Mouse (Mus musculus) forebrain, embryonic 11.5 days (tissue): ENCODE data around the gene Prnp. TPM values are rescaled to one million over a fixed set of nuclear protein-coding genes. Genes with fewer than 3 reads are reported as not detected.
A peak's percentile ranks its signal among the peaks of the same experiment; 100 is the strongest.

ENCODE experiments used
- ATAC-seq: fragments of 200-750 bp; cut with Nextera tagmentation; replicated peaks from 2 replicates; pipeline ENCODE4 v1.8.0; 2017; ENCODE audit warnings: moderate TSS enrichment; ENCODE audit not compliant: low FRiP score
- DNase-seq: peaks from one replicate; pipeline ENCODE4 v3.0.0-alpha.2; 2017; ENCODE audit warnings: low spot score
- H3K27ac ChIP-seq: fragments of 300-500 bp; sonication (generic); 2 replicates; pipeline ENCODE4 v1.5.1; 2014; ENCODE audit warnings: low read depth, low read length
- H3K27me3 ChIP-seq: fragments of 300-500 bp; sonication (generic); 2 replicates; pipeline ENCODE4 v1.6.1; 2014; ENCODE audit warnings: mild to moderate bottlenecking, low read length, mixed read lengths; ENCODE audit not compliant: control insufficient read depth, insufficient read depth
- H3K36me3 ChIP-seq: fragments of 300-500 bp; sonication (generic); 2 replicates; pipeline ENCODE4 v1.6.1; 2014; ENCODE audit warnings: mild to moderate bottlenecking, low read length, moderate library complexity, mixed read lengths; ENCODE audit not compliant: control insufficient read depth, insufficient read depth
- H3K4me1 ChIP-seq: fragments of 300-500 bp; sonication (generic); replicated peaks from 2 replicates; pipeline ENCODE4 v1.6.1; 2014; ENCODE audit warnings: low read length, mixed read lengths; ENCODE audit not compliant: control insufficient read depth, insufficient read depth
- H3K4me2 ChIP-seq: fragments of 300-500 bp; sonication (generic); 2 replicates; pipeline ENCODE4 v1.6.1; 2014; ENCODE audit warnings: low read depth, mild to moderate bottlenecking, low read length, moderate library complexity, mixed read lengths; ENCODE audit not compliant: severe bottlenecking
- H3K4me3 ChIP-seq: fragments of 300-500 bp; sonication (generic); 2 replicates; pipeline ENCODE4 v1.5.1; 2014; ENCODE audit warnings: low read depth, low read length
- H3K9ac ChIP-seq: fragments of 300-500 bp; sonication (generic); 2 replicates; pipeline ENCODE4 v1.6.1; 2014; ENCODE audit warnings: low read length
- H3K9me3 ChIP-seq: fragments of 300-500 bp; sonication (generic); 2 replicates; pipeline ENCODE4 v1.6.1; 2016; ENCODE audit warnings: low read length, mixed read lengths; ENCODE audit not compliant: control insufficient read depth
- WGBS: fragments of 180-500 bp; shearing (Covaris S2); extraction: QIAGEN DNeasy Blood & Tissue Kit; methylation state at CpG from one replicate; pipeline ENCODE4 v1.1.7; 2014; 5-methylcytosine and 5-hydroxymethylcytosine counted together
- polyA plus RNA-seq: library from polyadenylated mRNA; unstranded; fragments of >200 nt; fragmentation: Nextera tagmentation; extraction: Ambion mirVana; gene quantifications from 2 replicates; pipeline ENCODE4 v1.2.1, GENCODE M21; 2014

The Prnp gene
- polyA plus RNA-seq, 1 experiment from 2014 or later: 25.4 TPM

DNA sequence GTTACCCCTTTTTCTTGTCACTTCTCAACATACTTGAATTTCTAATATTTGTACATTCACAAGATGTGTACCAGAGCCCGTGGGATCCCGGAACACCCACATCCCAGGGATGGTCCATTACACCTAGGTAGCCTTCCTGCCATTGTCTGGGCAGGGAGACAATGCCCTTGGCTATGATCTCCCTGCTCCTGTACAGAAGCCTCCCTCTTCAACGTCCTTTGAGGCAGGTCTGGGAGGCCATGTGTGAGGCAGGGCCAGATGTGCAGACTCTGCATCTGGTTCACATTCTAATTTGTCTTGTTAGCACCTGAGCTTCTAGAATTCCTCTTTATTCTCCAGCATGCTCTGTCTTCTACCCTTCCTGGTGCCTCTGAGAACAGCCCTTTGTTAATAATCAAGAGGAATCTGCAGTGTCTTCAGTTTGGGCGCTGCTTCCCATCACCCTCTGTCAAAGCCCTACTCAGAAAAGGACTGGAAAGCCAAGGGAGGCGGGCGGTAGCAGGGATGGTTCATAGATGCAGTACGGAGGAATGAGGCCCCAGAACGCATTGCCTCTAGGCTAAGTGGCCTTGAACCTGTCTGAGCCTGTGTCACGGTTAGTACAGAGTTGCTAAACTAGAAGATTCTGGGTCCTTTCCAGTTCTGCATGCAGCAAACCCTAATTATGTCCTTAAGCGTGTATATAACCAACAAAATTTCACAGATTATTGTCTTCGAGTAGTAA, 39.4 kb downstream of the Prnp start:
- ATAC-seq (no peak), DNase-seq (no peak)

DNA sequence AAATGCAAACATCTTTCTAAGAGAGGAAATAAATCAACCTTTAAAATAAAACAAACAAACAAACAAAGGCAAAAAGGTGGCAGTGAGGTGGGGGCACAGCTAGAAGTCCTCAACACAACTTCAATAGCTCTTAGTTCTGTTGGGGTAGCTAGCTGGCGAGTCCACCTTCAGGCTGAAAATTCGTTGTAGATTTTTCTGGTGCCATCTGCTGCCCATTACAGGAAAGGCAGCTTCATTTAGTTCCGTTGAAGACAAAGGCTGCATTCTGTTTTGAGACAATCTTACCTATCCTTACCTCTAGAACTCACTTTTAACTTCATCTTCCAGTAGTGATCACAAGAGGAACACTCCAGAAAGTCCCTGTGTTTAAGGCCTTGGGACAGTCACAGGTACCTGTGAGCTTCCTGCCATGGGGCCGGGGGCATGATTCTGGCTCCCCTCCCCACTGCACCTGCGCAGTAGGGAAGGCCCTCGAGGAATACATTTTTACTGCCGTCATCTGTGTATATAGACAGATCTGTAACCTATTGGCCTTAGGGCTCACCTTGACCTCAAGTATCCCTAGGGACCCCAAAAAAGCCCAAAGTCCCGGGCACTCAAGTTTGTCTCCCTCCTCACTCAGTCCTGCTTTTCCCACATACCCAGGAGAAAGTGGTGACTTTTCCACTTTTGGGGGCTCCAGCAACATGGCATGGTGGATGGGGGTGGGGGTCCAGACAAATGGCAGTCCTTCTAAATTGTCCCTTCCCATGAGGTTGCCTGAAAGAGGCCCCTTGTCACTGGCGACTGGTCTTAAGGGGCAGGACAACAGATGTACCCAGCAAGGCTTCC, 40.3 kb downstream of the Prnp start:
- Histone ChIP-seq H3K4me1 (no peaks in the 10 kb centered on the region), H3K9me3 (no peaks in the 10 kb centered on the region), H3K4me2 (no peak overlapping the region), H3K36me3 (no peaks in the 10 kb centered on the region), H3K4me3 (no peak overlapping the region), H3K27me3 (peaks cover 16% of the 10 kb centered on the region), H3K27ac (no peak overlapping the region), H3K9ac (no peak overlapping the region)
- ATAC-seq: no peak
- WGBS: 49% methylated on average over 9 of the region's 9 CpGs
- no peak for DNase-seq

More for the DNA sequence above, 39.4 kb downstream of the Prnp start:
- peaks cover 13% of the 10 kb centered on the region for H3K27me3 ChIP-seq
- no peaks in the 10 kb centered on the region for H3K36me3 ChIP-seq
- H3K4me3 ChIP-seq: no peak overlapping the region
- no peak overlapping the region for H3K9ac ChIP-seq
- H3K4me1 ChIP-seq: no peaks in the 10 kb centered on the region
- H3K9me3 ChIP-seq: no peaks in the 10 kb centered on the region
- 78% methylated on average over 11 of the region's 11 CpGs for WGBS
- H3K4me2 ChIP-seq: no peak overlapping the region
- no peak overlapping the region for H3K27ac ChIP-seq

DNA sequence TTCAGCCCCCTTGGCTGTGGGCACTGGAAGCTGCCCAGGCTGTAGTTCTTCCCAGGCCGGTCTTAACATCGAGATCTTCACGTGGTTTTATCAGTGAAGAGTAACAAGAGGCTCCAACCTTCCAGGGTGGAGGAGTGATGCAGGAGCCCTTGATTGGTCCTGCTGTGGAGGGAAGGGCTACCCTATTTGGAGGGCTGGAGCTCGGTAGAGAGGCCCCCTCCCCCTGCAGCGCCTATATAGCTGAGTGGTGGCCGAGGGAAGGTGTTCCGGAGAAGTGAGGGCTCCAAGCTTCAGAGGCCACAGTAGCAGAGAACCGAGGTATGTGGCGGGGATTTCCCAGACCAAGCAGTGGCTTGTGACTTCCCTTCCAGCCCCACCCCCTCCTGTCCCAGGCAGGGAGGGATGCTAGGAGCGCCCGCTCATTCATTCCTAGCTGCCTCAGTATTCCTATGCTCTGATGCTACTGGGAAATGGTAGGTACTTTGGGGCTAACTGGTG, 40.9 kb downstream of the Prnp start, which contains the start of gene Prnd:
TSS of gene Prnd (plus strand) at position 264 of the 498 bp plus-strand sequence.
- H3K27ac ChIP-seq: no peak within 1 kb of the TSS
- no peak within 1 kb of the TSS for H3K9ac ChIP-seq
- no peak for ATAC-seq
- H3K9me3 ChIP-seq: no peaks in the 10 kb centered on the region
- H3K27me3 ChIP-seq: peaks cover 16% of the 10 kb centered on the region
- no peak for DNase-seq
- H3K4me1 ChIP-seq: no peaks in the 10 kb centered on the region
- no peaks in the 10 kb centered on the region for H3K36me3 ChIP-seq
- 15% methylated on average over 11 of the region's 11 CpGs for WGBS
- no peak within 1 kb of the TSS for H3K4me3 ChIP-seq
- no peak within 1 kb of the TSS for H3K4me2 ChIP-seq

DNA sequence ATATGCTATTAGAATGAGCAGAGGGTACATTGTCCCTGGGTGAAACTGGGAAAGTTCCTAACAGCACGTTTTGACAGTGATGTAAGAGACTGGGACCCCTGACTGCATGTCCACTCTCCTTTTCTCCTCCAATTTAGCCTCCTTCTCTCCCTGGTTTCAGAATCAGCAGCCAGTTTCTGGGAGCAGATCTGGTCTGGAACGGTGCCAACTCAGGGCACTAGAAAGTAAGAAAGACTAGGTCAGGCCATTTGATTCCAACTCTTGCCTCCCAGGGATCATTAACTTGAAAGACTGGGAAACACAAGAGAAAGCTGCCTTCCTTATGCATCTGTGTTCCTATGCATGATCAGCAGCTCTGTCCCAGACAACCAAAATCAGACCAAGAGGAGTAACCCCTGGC, 42.7 kb downstream of the Prnp start:
- Histone ChIP-seq H3K27me3 (peaks cover 16% of the 10 kb centered on the region), H3K36me3 (no peaks in the 10 kb centered on the region), H3K4me3 (no peak overlapping the region), H3K4me1 (no peaks in the 10 kb centered on the region), H3K4me2 (no peak overlapping the region), H3K9ac (no peak overlapping the region), H3K27ac (no peak overlapping the region), H3K9me3 (no peaks in the 10 kb centered on the region)
- no peak for ATAC-seq
- 67% methylated on average over 2 of the region's 2 CpGs for WGBS
- DNase-seq: no peak

DNA sequence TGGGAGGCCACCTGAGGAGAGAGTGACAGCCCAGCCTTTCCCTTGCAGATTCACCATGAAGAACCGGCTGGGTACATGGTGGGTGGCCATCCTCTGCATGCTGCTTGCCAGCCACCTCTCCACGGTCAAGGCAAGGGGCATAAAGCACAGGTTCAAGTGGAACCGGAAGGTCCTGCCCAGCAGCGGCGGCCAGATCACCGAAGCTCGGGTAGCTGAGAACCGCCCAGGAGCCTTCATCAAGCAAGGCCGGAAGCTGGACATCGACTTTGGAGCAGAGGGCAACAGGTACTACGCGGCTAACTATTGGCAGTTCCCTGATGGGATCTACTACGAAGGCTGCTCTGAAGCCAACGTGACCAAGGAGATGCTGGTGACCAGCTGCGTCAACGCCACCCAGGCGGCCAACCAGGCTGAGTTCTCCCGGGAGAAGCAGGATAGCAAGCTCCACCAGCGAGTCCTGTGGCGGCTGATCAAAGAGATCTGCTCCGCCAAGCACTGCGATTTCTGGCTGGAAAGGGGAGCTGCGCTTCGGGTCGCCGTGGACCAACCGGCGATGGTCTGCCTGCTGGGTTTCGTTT, 43.3 kb downstream of the Prnp start:
- Histone ChIP-seq H3K9ac (no peak overlapping the region), H3K36me3 (no peaks in the 10 kb centered on the region), H3K4me3 (no peak overlapping the region), H3K4me2 (0 out of 2 replicates have a peak overlapping the region, but pooled peaks have one; percentile 5), H3K9me3 (no peaks in the 10 kb centered on the region), H3K27ac (no peak overlapping the region), H3K4me1 (no peaks in the 10 kb centered on the region), H3K27me3 (peaks cover 16% of the 10 kb centered on the region)
- peak; percentile 59 for DNase-seq
- no peak for ATAC-seq
- WGBS: 24% methylated on average over 29 of the region's 29 CpGs

DNA sequence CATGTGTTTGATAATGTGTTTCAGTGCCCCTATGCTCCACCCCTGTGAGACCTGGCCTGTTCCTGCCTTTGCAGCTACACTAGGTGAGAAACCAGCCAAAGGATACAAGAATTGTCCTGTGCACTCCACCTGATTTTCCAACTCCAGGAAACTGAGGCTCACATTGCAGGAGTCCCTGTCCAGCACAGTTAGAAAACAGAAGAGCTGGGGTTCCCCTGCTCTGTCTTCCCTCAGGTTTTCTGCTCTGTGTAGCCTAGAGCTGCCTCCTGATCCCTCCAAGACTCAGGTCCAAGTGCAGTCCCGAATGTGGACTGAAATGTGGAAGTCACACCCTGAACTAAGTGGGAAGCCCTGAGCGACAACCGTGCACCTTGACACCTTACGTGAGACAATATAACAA, 44.0 kb downstream of the Prnp start:
- WGBS: 90% methylated on average over 4 of the region's 4 CpGs
- DNase-seq (no peak), ATAC-seq (no peak)
- H3K9me3 ChIP-seq: no peaks in the 10 kb centered on the region
- no peaks in the 10 kb centered on the region for H3K4me1 ChIP-seq
- H3K27ac ChIP-seq: no peak overlapping the region
- H3K4me2 ChIP-seq: no peak overlapping the region
- H3K9ac ChIP-seq: no peak overlapping the region
- no peak overlapping the region for H3K4me3 ChIP-seq
- peaks cover 16% of the 10 kb centered on the region for H3K27me3 ChIP-seq
- no peaks in the 10 kb centered on the region for H3K36me3 ChIP-seq

DNA sequence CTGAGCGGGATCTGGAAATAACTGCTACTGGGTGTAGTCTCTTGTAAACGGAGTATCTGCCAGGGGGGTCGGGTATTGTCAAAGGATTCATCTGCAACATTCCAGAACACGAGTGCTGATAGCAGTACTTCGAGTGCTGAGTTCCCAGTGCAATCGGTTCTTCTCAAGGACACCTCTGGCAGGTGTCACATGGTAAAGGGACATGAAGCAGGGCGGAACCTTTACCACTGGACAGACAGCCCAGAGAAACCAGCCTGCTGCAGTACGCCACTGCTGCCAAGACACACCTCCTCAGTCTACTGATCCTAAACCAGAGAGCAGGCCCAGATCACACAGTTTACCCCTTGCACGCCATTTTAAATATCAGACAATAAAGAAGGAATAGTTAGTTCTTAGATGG, 45.1 kb downstream of the Prnp start:
- Histone ChIP-seq H3K36me3 (no peaks in the 10 kb centered on the region), H3K27ac (no peak overlapping the region), H3K4me3 (peak overlapping the region; percentile 20), H3K27me3 (peaks cover 16% of the 10 kb centered on the region), H3K9ac (no peak overlapping the region), H3K4me1 (no peaks in the 10 kb centered on the region), H3K9me3 (no peaks in the 10 kb centered on the region), H3K4me2 (peak overlapping the region; percentile 47)
- 62% methylated on average over 9 of the region's 9 CpGs for WGBS
- ATAC-seq (peak; percentile 49), DNase-seq (no peak)

DNA sequence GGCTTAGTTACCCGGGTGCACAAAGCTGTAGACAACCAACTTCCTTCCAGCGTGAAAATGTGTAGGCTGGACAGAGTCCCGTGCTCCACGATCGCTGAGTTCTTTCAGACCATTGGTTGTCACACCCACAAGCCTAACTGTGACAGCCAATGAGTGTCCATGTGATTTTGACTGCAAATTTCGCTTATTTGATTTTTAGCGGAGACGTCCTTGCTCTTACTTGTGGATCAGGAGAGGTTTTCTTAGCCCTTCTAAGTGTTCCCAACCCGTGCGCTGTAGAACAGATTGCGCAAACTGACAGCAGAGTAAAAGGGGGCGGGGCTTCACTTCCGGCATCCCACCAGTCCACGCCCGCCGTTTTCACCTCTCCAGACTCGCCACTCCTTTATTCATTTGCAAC, 45.5 kb downstream of the Prnp start:
- H3K27ac ChIP-seq: no peak overlapping the region
- ATAC-seq (peak; percentile 71), DNase-seq (peak; percentile 61)
- peak overlapping the region; percentile 47 for H3K4me2 ChIP-seq
- H3K4me1 ChIP-seq: no peaks in the 10 kb centered on the region
- H3K27me3 ChIP-seq: peaks cover 16% of the 10 kb centered on the region
- WGBS: 4% methylated on average over 17 of the region's 17 CpGs
- no peak overlapping the region for H3K9ac ChIP-seq
- H3K4me3 ChIP-seq: peak overlapping the region; percentile 20
- H3K9me3 ChIP-seq: no peaks in the 10 kb centered on the region
- no peaks in the 10 kb centered on the region for H3K36me3 ChIP-seq
